Comparison of ENCODE assay signal across 22 mouse cellular contexts in the genomic region with DNA sequence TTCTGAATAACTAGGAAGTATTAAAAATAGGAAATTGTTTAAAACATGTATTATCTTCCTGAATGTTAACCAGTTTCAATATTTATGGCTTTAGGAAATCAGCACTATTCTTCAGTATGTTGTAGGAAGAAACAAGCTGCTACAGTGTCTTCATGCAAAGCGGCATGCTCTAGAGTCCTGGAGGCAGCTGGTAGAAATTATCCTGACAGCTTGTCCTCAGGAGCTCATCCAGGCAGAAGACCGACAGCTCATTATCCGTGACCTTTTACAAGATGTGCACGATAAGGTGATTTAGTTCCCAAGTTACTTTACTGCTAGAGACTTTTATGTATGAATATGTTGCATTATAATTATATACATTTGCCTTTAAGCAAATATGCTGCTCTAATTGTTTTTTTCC. TPM values are rescaled to one million over a fixed set of nuclear protein-coding genes. Genes with fewer than 3 reads are reported as not detected.
DNase-seq lines count a peak whose midpoint lies in the region; ATAC-seq and TF ChIP-seq lines count a peak whose summit lies in the region.
"Had no signal": no experiment of that assay in that cellular context is flagged by ENCODE, and none has a peak within 500 bp of the region (broad histone marks: within the 10 kb centered on the region; RNA-seq: fewer than 3 reads in every experiment).

No protein-coding gene starts in this region.

- no peak for TF ChIP-seq CTCF in layer of hippocampus, adult 2 months (conservative IDR thresholded peaks at IDR 0.05)

- H3K27me3 ChIP-seq in embryonic facial prominence, embryonic 11.5 days (ENCODE audit: control insufficient read depth, insufficient read depth, low read length), result no peaks in the 10 kb centered on the region
- no peaks in the 10 kb centered on the region for H3K27me3 ChIP-seq in embryonic facial prominence, embryonic 10.5 days (replicated peaks; ENCODE audit: low read depth, poor library complexity, severe bottlenecking)
- H3K27me3 ChIP-seq: forebrain, embryonic 13.5 days; heart, embryonic 13.5 days; hindbrain, embryonic 12.5 days; hindbrain, embryonic 15.5 days; intestine, embryonic 15.5 days had no signal

- H3K4me3 ChIP-seq in embryonic facial prominence, embryonic 11.5 days (ENCODE audit: low read depth, low read length), result no peak overlapping the region
- no peak overlapping the region for H3K4me3 ChIP-seq in embryonic facial prominence, embryonic 10.5 days
- H3K4me3 ChIP-seq in layer of hippocampus, adult 2 months, result no peak overlapping the region
- H3K4me3 ChIP-seq: forebrain, embryonic 10.5 days; forebrain, embryonic 13.5 days; heart, adult 2 months; heart, embryonic 10.5 days; heart, embryonic 13.5 days; hindbrain, embryonic 12.5 days; hindbrain, embryonic 15.5 days; intestine, embryonic 15.5 days had no signal

- no peak overlapping the region for H3K9ac ChIP-seq in embryonic facial prominence, embryonic 11.5 days (replicated peaks; ENCODE audit: low read length)
- H3K9ac ChIP-seq: forebrain, embryonic 13.5 days; heart, embryonic 13.5 days; hindbrain, embryonic 12.5 days; hindbrain, embryonic 15.5 days; intestine, embryonic 15.5 days had no signal

- H3K27ac ChIP-seq in embryonic facial prominence, embryonic 11.5 days (replicated peaks; ENCODE audit: low read depth, low read length), result no peak overlapping the region
- no peak overlapping the region for H3K27ac ChIP-seq in embryonic facial prominence, embryonic 10.5 days (replicated peaks)
- peak overlapping the region; percentile 28; the same call in 1 of the 2 replicates for H3K27ac ChIP-seq in layer of hippocampus, adult 2 months
- H3K27ac ChIP-seq: forebrain, embryonic 10.5 days; forebrain, embryonic 13.5 days; heart, adult 2 months; heart, embryonic 10.5 days; heart, embryonic 13.5 days; hindbrain, embryonic 12.5 days; hindbrain, embryonic 15.5 days; intestine, embryonic 15.5 days had no signal

- no peak overlapping the region for H3K4me2 ChIP-seq in embryonic facial prominence, embryonic 11.5 days (ENCODE audit: low read depth, low read length)
- H3K4me2 ChIP-seq: forebrain, embryonic 13.5 days; heart, embryonic 13.5 days; hindbrain, embryonic 12.5 days; hindbrain, embryonic 15.5 days; intestine, embryonic 15.5 days had no signal

- DNase-seq in embryonic facial prominence, embryonic 11.5 days (ENCODE audit: low spot score), result peak; percentile 7
- no peak for DNase-seq in embryonic facial prominence, embryonic 10.5 days (ENCODE audit: low spot score)
- DNase-seq in layer of hippocampus, adult 2 months (ENCODE audit: low spot score in 2 of 2), result peak in 1 of 2 experiments; percentile 28
- DNase-seq in layer of hippocampus, postnatal 10 days (ENCODE audit: low spot score in 2 of 2), result no peak
- peak; percentile 17 for DNase-seq in retina, embryonic 14.5 days (ENCODE audit: low spot score)
- DNase-seq in adrenal gland, adult 8-10 months, result no peak
- DNase-seq: adrenal gland, postnatal 14 days; cerebellum, adult 18-20 months; cerebellum, adult 9-10 months; cerebellum, postnatal 14 days; gastrocnemius, postnatal 10 days; gastrocnemius, postnatal 36 days; heart, adult 2 months; heart, postnatal 14 days; heart, postnatal 4 days had no signal

- ATAC-seq in embryonic facial prominence, embryonic 11.5 days (replicated peaks; ENCODE audit: insufficient number of reproducible peaks, low FRiP score, low TSS enrichment, low read depth), result no peak
- ATAC-seq: forebrain, embryonic 13.5 days; intestine, embryonic 15.5 days had no signal

- H3K9me3 ChIP-seq in embryonic facial prominence, embryonic 11.5 days (replicated peaks; ENCODE audit: control insufficient read depth, low read length), result no peaks in the 10 kb centered on the region
- H3K9me3 ChIP-seq in embryonic facial prominence, embryonic 10.5 days, result no peaks in the 10 kb centered on the region
- H3K9me3 ChIP-seq: forebrain, embryonic 10.5 days; forebrain, embryonic 13.5 days; heart, embryonic 10.5 days; heart, embryonic 13.5 days; hindbrain, embryonic 12.5 days; hindbrain, embryonic 15.5 days; intestine, embryonic 15.5 days had no signal

- peaks cover 4% of the 10 kb centered on the region; the same call in 1 of the 2 replicates for H3K36me3 ChIP-seq in embryonic facial prominence, embryonic 11.5 days (replicated peaks; ENCODE audit: control insufficient read depth, insufficient read depth, low read depth, low read length)
- H3K36me3 ChIP-seq in embryonic facial prominence, embryonic 10.5 days (replicated peaks), result peaks cover 95% of the 10 kb centered on the region

- 70% methylated on average over 4 of the region's 4 CpGs for WGBS in embryonic facial prominence, embryonic 11.5 days
- 72% methylated on average over 4 of the region's 4 CpGs for WGBS in embryonic facial prominence, embryonic 10.5 days

- no peaks in the 10 kb centered on the region for H3K4me1 ChIP-seq in embryonic facial prominence, embryonic 11.5 days (ENCODE audit: control insufficient read depth, insufficient read depth, low read length)
- no peaks in the 10 kb centered on the region for H3K4me1 ChIP-seq in embryonic facial prominence, embryonic 10.5 days
- H3K4me1 ChIP-seq: forebrain, embryonic 10.5 days; forebrain, embryonic 13.5 days; heart, embryonic 10.5 days; heart, embryonic 13.5 days; hindbrain, embryonic 12.5 days; hindbrain, embryonic 15.5 days; intestine, embryonic 15.5 days had no signal

RNA-seq across cellular contexts. Expression of gene Nup205, which starts 48.5 kb away (rescaled TPM):
- 54.0 and 55.8 TPM in 2 replicates for polyA plus RNA-seq in embryonic facial prominence, embryonic 11.5 days (2014; fragmentation: Nextera tagmentation; extraction: Ambion mirVana)
- polyA plus RNA-seq in embryonic facial prominence, embryonic 10.5 days (2016; fragmentation: Nextera tagmentation; extraction: Ambion mirVana), result 55.4 and 58.6 TPM in 2 replicates
- 10 to 100 TPM; 27.8 to 32.1 TPM for total RNA-seq in layer of hippocampus, adult 2 months (2021)
- 10 to 100 TPM; 30.8 to 33.6 TPM for total RNA-seq in layer of hippocampus, postnatal 10 days (2021)
- 10 to 100 TPM; 34.9 to 47.2 (median 40.3) TPM for total RNA-seq in adrenal gland, adult 8-10 months (2022)

Comparison
In these comparisons a context has a peak if more than half of its experiments do, and no peak if none do; other contexts are left out.
1. DNase-seq: peak in embryonic facial prominence, embryonic 11.5 days (single experiment) and retina, embryonic 14.5 days (single experiment); none in embryonic facial prominence, embryonic 10.5 days (single experiment), layer of hippocampus, postnatal 10 days (0 of 2) and adrenal gland, adult 8-10 months (single experiment).